17 mouse cellular contexts compared by ENCODE assay signal in genomic region chr1:41361512-41361911, GRCm38 (mm10).
"Had no signal": no experiment of that assay in that cellular context is flagged by ENCODE, and none has a peak within 500 bp of the region (broad histone marks: within the 10 kb centered on the region; RNA-seq: fewer than 3 reads in every experiment).

No protein-coding gene starts in this region.

- ATAC-seq: liver, postnatal 0 days; midbrain, embryonic 16.5 days had no signal

- H3K27ac ChIP-seq: left cerebral cortex, adult 2 months; limb, embryonic 12.5 days; liver, embryonic 13.5 days; lung, embryonic 15.5 days; macrophage; midbrain, embryonic 12.5 days; stomach, embryonic 15.5 days had no signal

- H3K9me3 ChIP-seq: limb, embryonic 12.5 days; liver, embryonic 13.5 days; lung, embryonic 15.5 days; midbrain, embryonic 12.5 days; stomach, embryonic 15.5 days had no signal

- H3K4me1 ChIP-seq: liver, embryonic 13.5 days; lung, embryonic 15.5 days; megakaryocyte, embryonic 14.5 days; midbrain, embryonic 12.5 days; stomach, embryonic 15.5 days had no signal

- DNase-seq: kidney, adult 18-20 months; kidney, postnatal 10 days; liver; liver, embryonic 13.5 days; liver, postnatal 0 days; lung, postnatal 14 days; right cerebral cortex, postnatal 14 days; thymus, adult 2 months; thymus, postnatal 25 days had no signal

- H3K27me3 ChIP-seq: limb, embryonic 12.5 days; liver, embryonic 13.5 days; lung, embryonic 15.5 days; megakaryocyte, embryonic 14.5 days; midbrain, embryonic 12.5 days; stomach, embryonic 15.5 days had no signal

- H3K36me3 ChIP-seq: limb, embryonic 12.5 days; liver, embryonic 13.5 days; lung, embryonic 15.5 days; midbrain, embryonic 12.5 days; stomach, embryonic 15.5 days had no signal

- H3K4me3 ChIP-seq: left cerebral cortex, adult 2 months; limb, embryonic 12.5 days; liver, embryonic 13.5 days; lung, embryonic 15.5 days; megakaryocyte, embryonic 14.5 days; midbrain, embryonic 12.5 days; stomach, embryonic 15.5 days had no signal

- H3K9ac ChIP-seq: limb, embryonic 12.5 days; liver, embryonic 13.5 days; liver, postnatal 0 days; lung, embryonic 15.5 days; midbrain, embryonic 12.5 days; stomach, embryonic 15.5 days had no signal

- H3K4me2 ChIP-seq: limb, embryonic 12.5 days; liver, embryonic 13.5 days; lung, embryonic 15.5 days; midbrain, embryonic 12.5 days; stomach, embryonic 15.5 days had no signal
